Comparison of ENCODE assay signal across 8 mouse cellular contexts in the genomic region with DNA sequence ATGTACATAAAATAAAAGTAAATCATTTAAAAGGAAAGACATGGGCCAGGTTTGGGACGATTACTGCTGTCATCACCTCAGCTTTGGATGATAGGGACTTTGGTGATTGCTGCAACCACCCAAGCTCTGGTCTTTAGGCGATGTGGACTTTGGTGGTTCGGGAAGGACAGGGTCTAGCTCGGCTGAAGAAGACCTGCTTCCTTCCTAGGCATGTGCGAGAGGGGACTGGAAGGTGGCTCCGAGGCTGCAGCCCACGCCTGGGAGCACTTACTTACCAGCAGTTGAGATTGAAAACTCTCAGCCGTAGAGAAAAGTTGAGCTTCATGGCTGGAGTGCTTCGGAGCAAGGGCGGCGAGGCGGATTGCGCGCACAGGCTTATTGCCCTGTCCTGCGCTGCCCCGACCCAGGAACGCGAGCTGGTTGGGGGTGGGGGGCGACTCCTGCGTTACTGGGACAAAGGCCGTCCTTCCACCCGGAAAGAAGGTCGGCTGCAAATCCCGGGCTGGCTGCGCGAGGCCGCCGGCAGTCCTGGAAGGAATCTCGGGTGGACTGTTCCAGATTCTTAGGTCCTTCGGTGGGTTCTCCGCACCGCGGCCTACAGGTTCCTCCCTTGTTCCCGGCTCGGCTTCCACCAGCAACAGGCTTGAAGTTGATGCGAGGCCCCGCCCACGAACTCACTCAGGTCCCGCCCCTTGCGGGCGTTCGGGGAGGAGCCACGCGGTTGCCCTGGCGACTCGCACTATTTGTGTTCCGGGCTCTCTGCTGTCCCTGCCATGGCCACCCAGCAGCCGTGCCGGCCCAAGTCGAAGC. TPM values are rescaled to one million over a fixed set of nuclear protein-coding genes. Genes with fewer than 3 reads are reported as not detected.
DNase-seq lines count a peak whose midpoint lies in the region; ATAC-seq lines count a peak whose summit lies in the region.

A gene (minus strand): TSS at position 662 of the 810 bp plus-strand sequence.
A gene (plus strand): TSS at position 732 of the 810 bp plus-strand sequence.

- peaks cover 11% of the 10 kb centered on the region for H3K36me3 ChIP-seq in intestine, embryonic 16.5 days (ENCODE audit: control insufficient read depth, insufficient read depth, low read length)
- peaks cover 37% of the 10 kb centered on the region for H3K36me3 ChIP-seq in midbrain, embryonic 10.5 days

- peak within 1 kb of the TSS; percentile 96 for H3K4me2 ChIP-seq in intestine, embryonic 16.5 days (ENCODE audit: low read depth, low read length)

- H3K9me3 ChIP-seq in intestine, embryonic 16.5 days (ENCODE audit: control insufficient read depth, low read length) = no peaks in the 10 kb centered on the region
- H3K9me3 ChIP-seq in midbrain, embryonic 10.5 days (replicated peaks) = no peaks in the 10 kb centered on the region

- intact Hi-C loops in left cerebral cortex, postnatal 36 days (cut with DNase I) = no loop called here

- peak; percentile 97 for DNase-seq in adrenal gland, postnatal 10 days
- DNase-seq in embryo, embryonic 9.5 days (ENCODE audit: extremely low spot score) = peak; percentile 98
- DNase-seq in gastrocnemius, postnatal 4 days (ENCODE audit: low spot score in 2 of 2) = peak; percentile 86 to 94
- DNase-seq in left cerebral cortex, postnatal 36 days (ENCODE audit: low spot score in 2 of 2) = peak; percentile 90
- DNase-seq in midbrain, embryonic 10.5 days (ENCODE audit: low spot score) = peak; percentile 98
- DNase-seq in right cerebral cortex, postnatal 36 days (ENCODE audit: low spot score in 2 of 2) = peak; percentile 92
- peak; percentile 93 to 95 for DNase-seq in urinary bladder, postnatal 4 days (ENCODE audit: low spot score in 2 of 2)

- WGBS in intestine, embryonic 16.5 days = 1% methylated on average over 50 of the region's 50 CpGs
- under 1% methylated on average over 50 of the region's 50 CpGs for WGBS in midbrain, embryonic 10.5 days

- H3K27me3 ChIP-seq in intestine, embryonic 16.5 days (replicated peaks; ENCODE audit: control insufficient read depth, insufficient read depth, low read length) = no peaks in the 10 kb centered on the region
- 0 out of 2 replicates have a peak, but pooled peaks cover 8% of the 10 kb centered on the region for H3K27me3 ChIP-seq in midbrain, embryonic 10.5 days (ENCODE audit: low read depth, poor library complexity, severe bottlenecking)

- peaks cover 18% of the 10 kb centered on the region; the same call in 1 of the 2 replicates for H3K4me1 ChIP-seq in intestine, embryonic 16.5 days (ENCODE audit: control insufficient read depth, insufficient read depth, low read length)
- peaks cover 48% of the 10 kb centered on the region for H3K4me1 ChIP-seq in midbrain, embryonic 10.5 days

- peak within 1 kb of the TSS; percentile 74 for H3K4me3 ChIP-seq in intestine, embryonic 16.5 days (ENCODE audit: low read length)
- peak within 1 kb of the TSS; percentile 74 for H3K4me3 ChIP-seq in midbrain, embryonic 10.5 days

- peak within 1 kb of the TSS; percentile 78 for H3K27ac ChIP-seq in intestine, embryonic 16.5 days (ENCODE audit: low read length)
- H3K27ac ChIP-seq in midbrain, embryonic 10.5 days (replicated peaks) = peak within 1 kb of the TSS; percentile 92

- peak within 1 kb of the TSS; percentile 84 for H3K9ac ChIP-seq in intestine, embryonic 16.5 days (ENCODE audit: low read depth, low read length)

- peak; percentile 93 for ATAC-seq in intestine, embryonic 16.5 days

RNA-seq across cellular contexts. Expression of the first gene that starts in this region (rescaled TPM):
- total RNA-seq in adrenal gland, postnatal 10 days (2021) = 10 to 100 TPM; 23.6 to 29.0 TPM
- total RNA-seq in gastrocnemius, postnatal 4 days (2021) = 10 to 100 TPM; 18.7 to 21.4 TPM
- polyA plus RNA-seq in intestine, embryonic 16.5 days (2015; fragmentation: Nextera tagmentation; extraction: Ambion mirVana) = 62.7 and 68.9 TPM in 2 replicates
- total RNA-seq in left cerebral cortex, postnatal 36 days (2021) = 10 to 100 TPM; 18.5 to 20.6 TPM
- polyA plus RNA-seq in midbrain, embryonic 10.5 days (2016; fragmentation: Nextera tagmentation; extraction: Ambion mirVana) = 68.7 and 72.2 TPM in 2 replicates

RNA-seq across cellular contexts. Expression of the second gene that starts in this region (rescaled TPM):
- total RNA-seq in adrenal gland, postnatal 10 days (2021) = 1 to 10 TPM in 1 of 2 experiments, under 1 TPM in 1; 0.33 to 1.1 TPM
- not detected for total RNA-seq in gastrocnemius, postnatal 4 days (2021)
- 0.36 and 0.93 TPM in 2 replicates for polyA plus RNA-seq in intestine, embryonic 16.5 days (2015; fragmentation: Nextera tagmentation; extraction: Ambion mirVana)
- total RNA-seq in left cerebral cortex, postnatal 36 days (2021) = 1 to 10 TPM; 6.5 to 9.3 TPM
- 0.76 and 1.7 TPM in 2 replicates for polyA plus RNA-seq in midbrain, embryonic 10.5 days (2016; fragmentation: Nextera tagmentation; extraction: Ambion mirVana)

Comparison
In these comparisons a context has a peak if more than half of its experiments do, and no peak if none do; other contexts are left out.
1. Peak in every context shown above with its lines: DNase-seq, ATAC-seq, H3K4me3 ChIP-seq and H3K27ac ChIP-seq.